Comparison of ENCODE assay signal across 11 mouse cellular contexts in the genomic region with DNA sequence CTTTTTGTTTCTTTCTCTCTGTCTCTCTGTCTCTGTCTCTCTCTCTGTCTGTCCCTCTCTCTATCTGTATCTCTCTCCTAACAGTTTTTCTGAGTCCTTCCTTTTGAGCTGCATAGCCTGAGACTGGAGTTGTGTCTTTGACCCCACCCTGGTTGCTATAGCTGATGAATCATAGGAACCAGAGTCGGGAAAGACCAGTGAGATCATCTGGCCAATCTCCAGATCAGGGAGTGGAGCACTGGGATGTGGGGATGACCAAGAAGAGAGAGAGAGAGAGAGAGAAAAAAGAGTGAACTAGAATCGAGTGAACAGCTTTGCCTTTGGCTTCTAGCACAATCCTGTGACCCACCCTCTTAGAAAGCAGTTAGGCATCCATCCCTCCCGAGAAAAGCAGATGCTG. TPM values are rescaled to one million over a fixed set of nuclear protein-coding genes. Genes with fewer than 3 reads are reported as not detected.
DNase-seq lines count a peak whose midpoint lies in the region; ATAC-seq and TF ChIP-seq lines count a peak whose summit lies in the region.
"Had no signal": no experiment of that assay in that cellular context is flagged by ENCODE, and none has a peak within 500 bp of the region (broad histone marks: within the 10 kb centered on the region; RNA-seq: fewer than 3 reads in every experiment).

No protein-coding gene starts in this region.

- H3K9ac ChIP-seq in lung, postnatal 0 days (replicated peaks; ENCODE audit: low read depth), result no peak overlapping the region
- H3K9ac ChIP-seq: liver, embryonic 14.5 days had no signal

- ATAC-seq in lung, postnatal 0 days, result peak; percentile 67
- ATAC-seq: forebrain, embryonic 14.5 days had no signal

- H3K27ac ChIP-seq in lung, postnatal 0 days (ENCODE audit: low read length), result peak overlapping the region; percentile 64
- H3K27ac ChIP-seq: layer of hippocampus, adult 2 months; liver, embryonic 14.5 days had no signal

- DNase-seq in adrenal gland, adult 8-10 months, result peak; percentile 69
- DNase-seq in adrenal gland, adult 18-20 months (ENCODE audit: low spot score in 2 of 2), result no peak
- DNase-seq in 416B (ENCODE audit: low read depth), result peak; percentile 76
- peak; percentile 80 for DNase-seq in heart, adult 8-10 months (ENCODE audit: low spot score)
- peak; percentile 84 for DNase-seq in lung, postnatal 0 days (ENCODE audit: low spot score)
- no peak for DNase-seq in spleen, adult 12 weeks (ENCODE audit: low spot score)
- DNase-seq in embryo, embryonic 11 days, result no peak
- no peak for DNase-seq in c-Kit-positive CD71-positive TER-119-positive erythroid progenitor cells, embryonic 14.5 days (ENCODE audit: low spot score)

- H3K4me2 ChIP-seq in lung, postnatal 0 days (replicated peaks; ENCODE audit: low read depth, low read length), result no peak overlapping the region

- H3K4me3 ChIP-seq in lung, postnatal 0 days (ENCODE audit: low read depth, low read length), result no peak overlapping the region
- H3K4me3 ChIP-seq: layer of hippocampus, adult 2 months had no signal

- peak; percentile 70 for TF ChIP-seq EP300 in lung, postnatal 0 days (IDR thresholded peaks at IDR 0.05)

- no peaks in the 10 kb centered on the region for H3K36me3 ChIP-seq in lung, postnatal 0 days (ENCODE audit: insufficient read depth, low read length)

- TF ChIP-seq CTCF in lung, postnatal 0 days (IDR thresholded peaks at IDR 0.05), result no peak

- no peaks in the 10 kb centered on the region for H3K9me3 ChIP-seq in lung, postnatal 0 days (ENCODE audit: low read length)

- H3K4me1 ChIP-seq in lung, postnatal 0 days (ENCODE audit: insufficient read depth, low read depth, low read length), result no peaks in the 10 kb centered on the region; the same call in 1 of the 2 replicates

- no peaks in the 10 kb centered on the region for H3K27me3 ChIP-seq in lung, postnatal 0 days (replicated peaks; ENCODE audit: insufficient read depth, low read length)

- 21% methylated on average over 3 of the region's 3 CpGs for WGBS in lung, postnatal 0 days

RNA-seq across cellular contexts. Expression of a gene that starts 10.2 kb away (rescaled TPM):
- total RNA-seq in adrenal gland, adult 8-10 months (2022), result 100 to 1,000 TPM; 281 to 586 (median 466) TPM
- total RNA-seq in adrenal gland, adult 18-20 months (2021), result 100 to 1,000 TPM; 340 to 537 TPM
- 10 to 100 TPM; 48.1 to 87.1 (median 65.2) TPM for total RNA-seq in heart, adult 8-10 months (2022)
- polyA plus RNA-seq in lung, postnatal 0 days (2015; fragmentation: Nextera tagmentation; extraction: Ambion mirVana), result 1,095 and 1,144 TPM in 2 replicates

RNA-seq across cellular contexts. Expression of a gene that starts 45.5 kb away (rescaled TPM):
- total RNA-seq in adrenal gland, adult 8-10 months (2022), result 10 to 100 TPM; 13.9 to 22.5 (median 18.6) TPM
- total RNA-seq in adrenal gland, adult 18-20 months (2021), result 10 to 100 TPM; 15.0 to 16.1 TPM
- 1 to 10 TPM; 5.4 to 7.4 (median 6.7) TPM for total RNA-seq in heart, adult 8-10 months (2022)
- 7.3 and 8.1 TPM in 2 replicates for polyA plus RNA-seq in lung, postnatal 0 days (2015; fragmentation: Nextera tagmentation; extraction: Ambion mirVana)

Comparison
In these comparisons a context has a peak if more than half of its experiments do, and no peak if none do; other contexts are left out.
1. DNase-seq: peak in adrenal gland, adult 8-10 months (single experiment), 416B (single experiment), heart, adult 8-10 months (single experiment) and lung, postnatal 0 days (single experiment); none in adrenal gland, adult 18-20 months (0 of 2), spleen, adult 12 weeks (single experiment), embryo, embryonic 11 days (single experiment) and c-Kit-positive CD71-positive TER-119-positive erythroid progenitor cells, embryonic 14.5 days (single experiment).